Mouse (Mus musculus) ES-Bruce4 (cell line): ENCODE measurements around the gene Ankrd6.

Experiments used
- CTCF ChIP-seq: IDR thresholded peaks from one replicate; pipeline ENCODE4 v1.8.1; 2011; ENCODE audit warnings: low read depth, low read length
- POLR2A ChIP-seq: IDR thresholded peaks from one replicate; pipeline ENCODE4 v1.8.1; 2011; ENCODE audit warnings: low read length; ENCODE audit not compliant: insufficient read depth

DNA sequence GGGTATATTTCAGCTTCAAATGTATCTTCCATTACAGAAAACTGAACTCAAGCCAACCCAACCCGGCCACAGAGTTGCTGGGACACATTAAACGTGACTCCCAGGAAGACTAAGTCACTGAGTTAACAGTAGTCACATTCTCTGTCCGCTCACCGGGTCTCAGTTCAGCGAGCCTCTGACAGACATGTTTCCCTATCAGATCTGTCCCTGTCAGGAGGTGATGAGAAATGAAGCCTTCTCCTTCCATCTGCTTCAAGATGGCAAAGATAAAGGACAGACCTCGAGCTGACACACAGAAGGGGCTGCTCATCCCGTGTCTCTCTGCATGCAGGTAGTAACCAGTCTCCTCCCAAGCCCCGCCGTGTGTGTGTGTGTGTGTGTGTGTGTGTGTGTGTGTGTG, 81.3 kb downstream of the Ankrd6 start:
- TF ChIP-seq CTCF (no peak), POLR2A (no peak)
